Mouse (Mus musculus) heart, embryonic 10.5 days (tissue): ENCODE data around the gene Nucb1. TPM values are rescaled to one million over a fixed set of nuclear protein-coding genes. Genes with fewer than 3 reads are reported as not detected.

Experiments used
- DNase-seq: peaks from one replicate; pipeline ENCODE4 v3.0.0-alpha.2; 2017; ENCODE audit warnings: low spot score
- H3K27ac ChIP-seq: fragments of 300-500 bp; sonication (generic); 2 replicates; pipeline ENCODE4 v1.5.1; 2016; ENCODE audit warnings: mild to moderate bottlenecking
- H3K27me3 ChIP-seq: fragments of 300-500 bp; sonication (generic); 2 replicates; pipeline ENCODE4 v1.6.1; 2016; ENCODE audit warnings: mild to moderate bottlenecking; ENCODE audit not compliant: poor library complexity, insufficient read depth, severe bottlenecking
- H3K36me3 ChIP-seq: fragments of 300-500 bp; sonication (generic); 2 replicates; pipeline ENCODE4 v1.6.1; 2016; ENCODE audit warnings: mild to moderate bottlenecking, moderate library complexity
- H3K4me1 ChIP-seq: fragments of 300-500 bp; sonication (generic); 2 replicates; pipeline ENCODE4 v1.6.1; 2016; ENCODE audit warnings: mild to moderate bottlenecking
- H3K4me3 ChIP-seq: fragments of 300-500 bp; sonication (generic); 2 replicates; pipeline ENCODE4 v1.5.1; 2016; ENCODE audit warnings: mild to moderate bottlenecking, moderate library complexity
- H3K9me3 ChIP-seq: fragments of 300-500 bp; sonication (generic); 2 replicates; pipeline ENCODE4 v1.6.1; 2016; ENCODE audit warnings: mild to moderate bottlenecking, moderate library complexity
- WGBS: fragments of 180-500 bp; shearing (Covaris S2); methylation state at CpG from one replicate; pipeline ENCODE4 v1.1.7; 2016; 5-methylcytosine and 5-hydroxymethylcytosine counted together
- polyA plus RNA-seq: library from polyadenylated mRNA; unstranded; fragments of >200 nt; fragmentation: Nextera tagmentation; extraction: Ambion mirVana; gene quantifications from 2 replicates; pipeline ENCODE4 v1.2.1, GENCODE M21; 2016

Gene Nucb1
- polyA plus RNA-seq, result 163 and 198 TPM in 2 replicates

- peaks cover 28% of the 10 kb centered on the region for H3K36me3 ChIP-seq
- peak within 1 kb of the TSS; percentile 93 for H3K27ac ChIP-seq
- peak within 1 kb of the TSS; percentile 84 for H3K4me3 ChIP-seq
- WGBS, result under 1% methylated on average over 44 of the region's 44 CpGs
- no peaks in the 10 kb centered on the region for H3K9me3 ChIP-seq
- DNase-seq, result peak; percentile 97
- no peaks in the 10 kb centered on the region for H3K27me3 ChIP-seq
- peaks cover 29% of the 10 kb centered on the region for H3K4me1 ChIP-seq
These were observed at the start of gene Nucb1 for GRCm38 (mm10) chr7:45509912-45510787. TSS of gene Nucb1 (minus strand) at chr7:45510406.

GRCm38 (mm10) chr7:45558907-45559306 lies 48.7 kb upstream of the Nucb1 start:
- Histone ChIP-seq H3K4me1 (peaks cover 38% of the 10 kb centered on the region), H3K9me3 (no peaks in the 10 kb centered on the region), H3K27me3 (no peaks in the 10 kb centered on the region), H3K27ac (0 out of 2 replicates have a peak overlapping the region, but pooled peaks have one; percentile 25), H3K36me3 (no peaks in the 10 kb centered on the region), H3K4me3 (no peak overlapping the region)
- DNase-seq, result no peak
- WGBS, result 64% methylated on average over 5 of the region's 6 CpGs

GRCm38 (mm10) chr7:45555787-45556186 lies 45.6 kb upstream of the Nucb1 start:
- 21% methylated on average over 8 of the region's 8 CpGs for WGBS
- H3K4me3 ChIP-seq, result no peak overlapping the region
- peak overlapping the region; percentile 52 for H3K27ac ChIP-seq
- H3K36me3 ChIP-seq, result no peaks in the 10 kb centered on the region
- peak; percentile 88 for DNase-seq
- H3K27me3 ChIP-seq, result no peaks in the 10 kb centered on the region
- H3K4me1 ChIP-seq, result peaks cover 35% of the 10 kb centered on the region
- no peaks in the 10 kb centered on the region for H3K9me3 ChIP-seq

- Histone ChIP-seq H3K27ac (peak within 1 kb of the TSS; percentile 42; the same call in 1 of the 2 replicates), H3K4me1 (peaks cover 36% of the 10 kb centered on the region), H3K36me3 (no peaks in the 10 kb centered on the region), H3K4me3 (no peak within 1 kb of the TSS), H3K9me3 (no peaks in the 10 kb centered on the region), H3K27me3 (no peaks in the 10 kb centered on the region)
- WGBS, result 49% methylated on average over 8 of the region's 8 CpGs
- no peak for DNase-seq
These were observed 44.5 kb upstream of the Nucb1 start, which contains the start of gene Hsd17b14 for GRCm38 (mm10) chr7:45554744-45555143. TSS of gene Hsd17b14 (plus strand) at chr7:45554893.

GRCm38 (mm10) chr7:45553990-45554389 lies 43.8 kb upstream of the Nucb1 start:
- H3K27ac ChIP-seq, result peak overlapping the region; percentile 42; the same call in 1 of the 2 replicates
- no peaks in the 10 kb centered on the region for H3K9me3 ChIP-seq
- DNase-seq, result no peak
- no peak overlapping the region for H3K4me3 ChIP-seq
- H3K4me1 ChIP-seq, result peaks cover 32% of the 10 kb centered on the region
- WGBS, result 92% methylated on average over 2 of the region's 2 CpGs
- no peaks in the 10 kb centered on the region for H3K36me3 ChIP-seq
- no peaks in the 10 kb centered on the region for H3K27me3 ChIP-seq

- no peak overlapping the region for H3K4me3 ChIP-seq
- 61% methylated on average over 8 of the region's 8 CpGs for WGBS
- peaks cover 27% of the 10 kb centered on the region for H3K4me1 ChIP-seq
- H3K27ac ChIP-seq, result peak overlapping the region; percentile 42; the same call in 1 of the 2 replicates
- H3K27me3 ChIP-seq, result no peaks in the 10 kb centered on the region
- no peak for DNase-seq
- H3K9me3 ChIP-seq, result no peaks in the 10 kb centered on the region
- H3K36me3 ChIP-seq, result no peaks in the 10 kb centered on the region
These were observed 43.3 kb upstream of the Nucb1 start for GRCm38 (mm10) chr7:45553519-45553918.

GRCm38 (mm10) chr7:45551512-45551883 lies 41.3 kb upstream of the Nucb1 start:
- Histone ChIP-seq H3K9me3 (no peaks in the 10 kb centered on the region), H3K27me3 (no peaks in the 10 kb centered on the region), H3K4me1 (peaks cover 26% of the 10 kb centered on the region), H3K36me3 (no peaks in the 10 kb centered on the region), H3K4me3 (no peak overlapping the region), H3K27ac (peak overlapping the region; percentile 42; the same call in 1 of the 2 replicates)
- no peak for DNase-seq
- WGBS, result 74% methylated on average over 8 of the region's 8 CpGs

- H3K4me3 ChIP-seq, result no peak overlapping the region
- H3K27ac ChIP-seq, result peak overlapping the region; percentile 42; the same call in 1 of the 2 replicates
- WGBS, result 64% methylated on average over 11 of the region's 11 CpGs
- H3K36me3 ChIP-seq, result no peaks in the 10 kb centered on the region
- H3K4me1 ChIP-seq, result peaks cover 21% of the 10 kb centered on the region
- H3K9me3 ChIP-seq, result no peaks in the 10 kb centered on the region
- no peaks in the 10 kb centered on the region for H3K27me3 ChIP-seq
- no peak for DNase-seq
These were observed 40.8 kb upstream of the Nucb1 start for GRCm38 (mm10) chr7:45550821-45551511.

GRCm38 (mm10) chr7:45549641-45550436 lies 39.6 kb upstream of the Nucb1 start:
- no peak for DNase-seq
- peaks cover 19% of the 10 kb centered on the region for H3K4me1 ChIP-seq
- 87% methylated on average over 16 of the region's 16 CpGs for WGBS
- no peak overlapping the region for H3K27ac ChIP-seq
- no peaks in the 10 kb centered on the region for H3K27me3 ChIP-seq
- no peaks in the 10 kb centered on the region for H3K9me3 ChIP-seq
- H3K4me3 ChIP-seq, result no peak overlapping the region
- no peaks in the 10 kb centered on the region for H3K36me3 ChIP-seq

- H3K4me1 ChIP-seq, result no peaks in the 10 kb centered on the region
These were observed 34.3 kb upstream of the Nucb1 start for GRCm38 (mm10) chr7:45544525-45544924.

GRCm38 (mm10) chr7:45540213-45540612 lies 30.0 kb upstream of the Nucb1 start:
- Histone ChIP-seq H3K36me3 (no peaks in the 10 kb centered on the region), H3K4me3 (no peak overlapping the region), H3K27me3 (no peaks in the 10 kb centered on the region), H3K4me1 (peaks cover 8% of the 10 kb centered on the region; the same call in 1 of the 2 replicates), H3K9me3 (no peaks in the 10 kb centered on the region), H3K27ac (no peak overlapping the region)
- 79% methylated on average over 2 of the region's 2 CpGs for WGBS
- DNase-seq, result no peak

More at GRCm38 (mm10) chr7:45544525-45544924, 34.3 kb upstream of the Nucb1 start:
- no peak for DNase-seq
- Histone ChIP-seq H3K9me3 (no peaks in the 10 kb centered on the region), H3K4me3 (no peak overlapping the region), H3K27ac (no peak overlapping the region), H3K36me3 (no peaks in the 10 kb centered on the region), H3K27me3 (no peaks in the 10 kb centered on the region)
- 93% methylated on average over 1 of the region's 1 CpGs for WGBS

- Histone ChIP-seq H3K36me3 (no peaks in the 10 kb centered on the region), H3K27me3 (peaks cover 5% of the 10 kb centered on the region; the same call in 1 of the 2 replicates), H3K27ac (no peak overlapping the region), H3K4me1 (peaks cover 15% of the 10 kb centered on the region), H3K9me3 (no peaks in the 10 kb centered on the region), H3K4me3 (no peak overlapping the region)
- WGBS, result 77% methylated on average over 3 of the region's 3 CpGs
- DNase-seq, result no peak
These were observed 28.9 kb upstream of the Nucb1 start for GRCm38 (mm10) chr7:45539095-45539494.
